26 mouse cellular contexts compared by ENCODE assay signal in the genomic region with DNA sequence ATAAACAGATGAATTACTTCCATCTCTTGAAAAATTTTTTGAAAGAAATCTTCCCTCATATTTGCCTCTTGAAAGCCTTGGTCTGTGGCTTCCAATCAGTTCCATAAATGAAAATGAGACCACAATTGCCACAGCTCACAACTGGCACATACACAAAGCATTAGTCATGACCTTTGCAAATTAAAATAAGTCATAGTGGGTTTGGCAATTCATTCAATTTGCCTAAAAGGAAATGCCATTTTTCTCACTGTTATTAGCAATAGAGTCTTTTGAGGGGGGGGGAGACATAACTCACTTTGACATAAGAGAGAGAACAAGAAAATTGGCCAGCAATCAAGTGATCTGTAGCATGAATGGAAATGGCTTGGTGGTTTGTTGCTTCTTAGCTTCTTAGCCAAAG.
"Had no signal": no experiment of that assay in that cellular context is flagged by ENCODE, and none has a peak within 500 bp of the region (broad histone marks: within the 10 kb centered on the region; RNA-seq: fewer than 3 reads in every experiment).

No protein-coding gene starts in this region.

- H3K36me3 ChIP-seq: heart, embryonic 13.5 days; heart, embryonic 15.5 days; hindbrain, embryonic 13.5 days; hindbrain, embryonic 15.5 days; kidney, embryonic 15.5 days; limb, embryonic 13.5 days; limb, embryonic 15.5 days; liver, embryonic 12.5 days had no signal

- H3K27me3 ChIP-seq: heart, embryonic 13.5 days; heart, embryonic 15.5 days; hindbrain, embryonic 13.5 days; hindbrain, embryonic 15.5 days; kidney, embryonic 15.5 days; limb, embryonic 13.5 days; limb, embryonic 15.5 days; liver, embryonic 12.5 days had no signal

- DNase-seq: gastrocnemius, postnatal 14 days; gastrocnemius, postnatal 36 days; heart, adult 11 months; heart, adult 2 months; heart, postnatal 14 days; heart, postnatal 36 days; kidney, adult 2 months; kidney, adult 9 months; kidney, postnatal 14 days; kidney, postnatal 36 days; layer of hippocampus, adult 9-11 months; layer of hippocampus, postnatal 36 days; left cerebral cortex, postnatal 4 days had no signal

- H3K4me3 ChIP-seq: heart, adult 2 months; heart, embryonic 13.5 days; heart, embryonic 15.5 days; hindbrain, embryonic 13.5 days; hindbrain, embryonic 15.5 days; kidney, embryonic 15.5 days; limb, embryonic 13.5 days; limb, embryonic 15.5 days; liver, embryonic 12.5 days had no signal

- H3K4me1 ChIP-seq: hindbrain, embryonic 13.5 days; hindbrain, embryonic 15.5 days; kidney, embryonic 15.5 days; limb, embryonic 13.5 days; limb, embryonic 15.5 days; liver, embryonic 12.5 days had no signal

- H3K9ac ChIP-seq: heart, embryonic 13.5 days; heart, embryonic 15.5 days; hindbrain, embryonic 13.5 days; hindbrain, embryonic 15.5 days; kidney, embryonic 15.5 days; limb, embryonic 13.5 days; limb, embryonic 15.5 days; liver, embryonic 12.5 days; liver, embryonic 14.5 days had no signal

- H3K27ac ChIP-seq: heart, adult 2 months; heart, embryonic 13.5 days; heart, embryonic 15.5 days; hindbrain, embryonic 13.5 days; hindbrain, embryonic 15.5 days; hindbrain, postnatal 0 days; kidney, embryonic 15.5 days; kidney, postnatal 0 days; limb, embryonic 13.5 days; limb, embryonic 15.5 days; liver, embryonic 12.5 days; liver, embryonic 14.5 days had no signal

- ATAC-seq: hindbrain, postnatal 0 days; intestine, embryonic 16.5 days; liver, embryonic 12.5 days had no signal

- H3K9me3 ChIP-seq: heart, embryonic 13.5 days; heart, embryonic 15.5 days; hindbrain, embryonic 13.5 days; hindbrain, embryonic 15.5 days; kidney, embryonic 15.5 days; limb, embryonic 13.5 days; limb, embryonic 15.5 days; liver, embryonic 12.5 days had no signal

- H3K4me2 ChIP-seq: heart, embryonic 11.5 days; heart, embryonic 13.5 days; heart, embryonic 15.5 days; hindbrain, embryonic 13.5 days; hindbrain, embryonic 15.5 days; kidney, embryonic 15.5 days; limb, embryonic 13.5 days; limb, embryonic 15.5 days; liver, embryonic 12.5 days had no signal
